Mouse (Mus musculus): ENCODE data around the gene Ptgdr2. TPM values are rescaled to one million over a fixed set of nuclear protein-coding genes. Genes with fewer than 3 reads are reported as not detected.

The Ptgdr2 gene
- total and polyA plus RNA-seq, 3 experiments = 0.10 TPM; not detected in 2

GRCm38 (mm10) chr19:10959085-10959977 is 22.4 kb downstream of the Ptgdr2 start:
- Histone ChIP-seq H3K4me1 (ENCODE audit: control insufficient read depth, insufficient read depth, low read length) (no peaks in the 10 kb centered on the region), H3K27me3 (ENCODE audit: control insufficient read depth, insufficient read depth, low read length) (no peaks in the 10 kb centered on the region), H3K9ac (ENCODE audit: low read depth, low read length) (no peak overlapping the region), H3K4me3 (no peak overlapping the region), H3K79me2 (replicated peaks; ENCODE audit: control insufficient read depth, insufficient read depth, low read length) (no peaks in the 10 kb centered on the region), H3K36me3 (ENCODE audit: control insufficient read depth, insufficient read depth, low read length) (no peaks in the 10 kb centered on the region), H3K27ac (no peak overlapping the region)
- intact Hi-C loops (cut with DNase I) = loop anchor here (2.0 to 5.0 kb wide), 4 partner anchors 51 to 295 kb away; partner anchors contain the start of gene Cd6
- TF ChIP-seq EP300 (IDR thresholded peaks at IDR 0.05; ENCODE audit: insufficient read depth, low read depth, low read length) (0 out of 2 replicates have a peak, but pooled peaks have one; percentile 24), CTCF (IDR thresholded peaks at IDR 0.05) (peak; percentile 88), POLR2A (IDR thresholded peaks at IDR 0.05; ENCODE audit: insufficient read depth, low read depth, low read length) (no peak)
- 27% methylated on average over 11 of the region's 11 CpGs for WGBS
- DNase-seq = no peak

GRCm38 (mm10) chr19:10959978-10960346 is 23.0 kb downstream of the Ptgdr2 start:
- intact Hi-C loops (cut with DNase I) = loop anchor here (2.0 to 5.0 kb wide), 4 partner anchors 51 to 295 kb away; partner anchors contain the start of gene Cd6
- DNase-seq = no peak
- no peaks in the 10 kb centered on the region for H3K79me2 ChIP-seq (replicated peaks; ENCODE audit: control insufficient read depth, insufficient read depth, low read length)
- no peaks in the 10 kb centered on the region for H3K4me1 ChIP-seq (ENCODE audit: control insufficient read depth, insufficient read depth, low read length)
- TF ChIP-seq CTCF (IDR thresholded peaks at IDR 0.05) (no peak), EP300 (IDR thresholded peaks at IDR 0.05; ENCODE audit: insufficient read depth, low read depth, low read length) (no peak), POLR2A (IDR thresholded peaks at IDR 0.05; ENCODE audit: insufficient read depth, low read depth, low read length) (no peak)
- H3K27ac ChIP-seq = no peak overlapping the region
- H3K9ac ChIP-seq (ENCODE audit: low read depth, low read length) = no peak overlapping the region
- WGBS = 42% methylated on average over 12 of the region's 12 CpGs
- no peak overlapping the region for H3K4me3 ChIP-seq
- H3K27me3 ChIP-seq (ENCODE audit: control insufficient read depth, insufficient read depth, low read length) = no peaks in the 10 kb centered on the region
- H3K36me3 ChIP-seq (ENCODE audit: control insufficient read depth, insufficient read depth, low read length) = no peaks in the 10 kb centered on the region

GRCm38 (mm10) chr19:10965721-10966120 is 28.8 kb downstream of the Ptgdr2 start:
- no peaks in the 10 kb centered on the region for H3K27me3 ChIP-seq (ENCODE audit: control insufficient read depth, insufficient read depth, low read length)
- H3K36me3 ChIP-seq (ENCODE audit: control insufficient read depth, insufficient read depth, low read length) = no peaks in the 10 kb centered on the region
- TF ChIP-seq CTCF (IDR thresholded peaks at IDR 0.05) (no peak), EP300 (IDR thresholded peaks at IDR 0.05; ENCODE audit: insufficient read depth, low read depth, low read length) (no peak), POLR2A (IDR thresholded peaks at IDR 0.05; ENCODE audit: insufficient read depth, low read depth, low read length) (no peak)
- no peaks in the 10 kb centered on the region for H3K4me1 ChIP-seq (ENCODE audit: control insufficient read depth, insufficient read depth, low read length)
- H3K27ac ChIP-seq = no peak overlapping the region
- no peak for DNase-seq
- intact Hi-C loops (cut with DNase I) = no loop called here
- 72% methylated on average over 7 of the region's 7 CpGs for WGBS
- H3K4me3 ChIP-seq = no peak overlapping the region
- H3K9ac ChIP-seq (ENCODE audit: low read depth, low read length) = no peak overlapping the region
- no peaks in the 10 kb centered on the region for H3K79me2 ChIP-seq (replicated peaks; ENCODE audit: control insufficient read depth, insufficient read depth, low read length)

- Histone ChIP-seq H3K4me3 (no peak overlapping the region), H3K4me1 (ENCODE audit: control insufficient read depth, insufficient read depth, low read length) (no peaks in the 10 kb centered on the region), H3K27me3 (ENCODE audit: control insufficient read depth, insufficient read depth, low read length) (no peaks in the 10 kb centered on the region), H3K79me2 (replicated peaks; ENCODE audit: control insufficient read depth, insufficient read depth, low read length) (no peaks in the 10 kb centered on the region), H3K27ac (no peak overlapping the region), H3K9ac (ENCODE audit: low read depth, low read length) (no peak overlapping the region), H3K36me3 (ENCODE audit: control insufficient read depth, insufficient read depth, low read length) (no peaks in the 10 kb centered on the region)
- TF ChIP-seq EP300 (IDR thresholded peaks at IDR 0.05; ENCODE audit: insufficient read depth, low read depth, low read length) (no peak), POLR2A (IDR thresholded peaks at IDR 0.05; ENCODE audit: insufficient read depth, low read depth, low read length) (no peak), CTCF (IDR thresholded peaks at IDR 0.05) (no peak)
- intact Hi-C loops (cut with DNase I) = no loop called here
- 83% methylated on average over 7 of the region's 7 CpGs for WGBS
- no peak for DNase-seq
Measured at GRCm38 (mm10) chr19:10968578-10968977, 31.6 kb downstream of the Ptgdr2 start.

GRCm38 (mm10) chr19:10970457-10970856 is 33.5 kb downstream of the Ptgdr2 start:
- Histone ChIP-seq H3K9ac (ENCODE audit: low read depth, low read length) (no peak overlapping the region), H3K27ac (no peak overlapping the region), H3K27me3 (ENCODE audit: control insufficient read depth, insufficient read depth, low read length) (no peaks in the 10 kb centered on the region), H3K36me3 (ENCODE audit: control insufficient read depth, insufficient read depth, low read length) (no peaks in the 10 kb centered on the region), H3K4me3 (no peak overlapping the region), H3K79me2 (replicated peaks; ENCODE audit: control insufficient read depth, insufficient read depth, low read length) (no peaks in the 10 kb centered on the region), H3K4me1 (ENCODE audit: control insufficient read depth, insufficient read depth, low read length) (no peaks in the 10 kb centered on the region)
- TF ChIP-seq POLR2A (IDR thresholded peaks at IDR 0.05; ENCODE audit: insufficient read depth, low read depth, low read length) (no peak), EP300 (IDR thresholded peaks at IDR 0.05; ENCODE audit: insufficient read depth, low read depth, low read length) (no peak), CTCF (IDR thresholded peaks at IDR 0.05) (no peak)
- 12% methylated on average over 3 of the region's 3 CpGs for WGBS
- intact Hi-C loops (cut with DNase I) = no loop called here
- DNase-seq = no peak

- Histone ChIP-seq H3K4me1 (ENCODE audit: control insufficient read depth, insufficient read depth, low read length) (no peaks in the 10 kb centered on the region), H3K36me3 (ENCODE audit: control insufficient read depth, insufficient read depth, low read length) (no peaks in the 10 kb centered on the region), H3K27me3 (ENCODE audit: control insufficient read depth, insufficient read depth, low read length) (no peaks in the 10 kb centered on the region), H3K79me2 (replicated peaks; ENCODE audit: control insufficient read depth, insufficient read depth, low read length) (no peaks in the 10 kb centered on the region), H3K9ac (ENCODE audit: low read depth, low read length) (no peak overlapping the region), H3K27ac (no peak overlapping the region), H3K4me3 (no peak overlapping the region)
- DNase-seq = no peak
- no peak for TF ChIP-seq POLR2A (IDR thresholded peaks at IDR 0.05; ENCODE audit: insufficient read depth, low read depth, low read length)
- TF ChIP-seq CTCF (IDR thresholded peaks at IDR 0.05) = no peak
- TF ChIP-seq EP300 (IDR thresholded peaks at IDR 0.05; ENCODE audit: insufficient read depth, low read depth, low read length) = no peak
- WGBS = 81% methylated on average over 3 of the region's 3 CpGs
- intact Hi-C loops (cut with DNase I) = no loop called here
Measured at GRCm38 (mm10) chr19:10972660-10973059, 35.7 kb downstream of the Ptgdr2 start.
